Mouse (Mus musculus) lung, adult 2 months (tissue): Measurements from ENCODE around the gene Slc6a16.

Source experiments
- CTCF ChIP-seq: fragments of 200-500 bp; IDR thresholded peaks from 2 replicates; pipeline ENCODE4 v1.5.1; 2011; ENCODE audit warnings: mild to moderate bottlenecking, low read length, control low read depth; ENCODE audit not compliant: insufficient read depth
- POLR2A ChIP-seq: fragments of 200-500 bp; IDR thresholded peaks from 2 replicates; pipeline ENCODE4 v1.6.1; 2011; ENCODE audit warnings: low read depth, mild to moderate bottlenecking, control low read depth, low read length, borderline replicate concordance; ENCODE audit errors: extremely low read depth

GRCm38 (mm10) chr7:45215673-45216441 lies 25.0 kb upstream of the Slc6a16 start, which contains the start of gene Tead2:
- TF ChIP-seq POLR2A (peak; percentile 23; the same call in 1 of the 2 replicates), CTCF (no peak)
